Mouse (Mus musculus) CH12.LX (cell line): ENCODE measurements around the gene Cep112.

Experiments used
- CTCF ChIP-seq, 2 experiments: IDR thresholded peaks in 1 of 2; conservative IDR thresholded peaks in 1 of 2; 2 replicates each; pipeline ENCODE4 v1.5.1; 2011 to 2012; ENCODE audit warnings: low read depth in 2 of 2, low read length in 2 of 2, improper control_type of control experiment in 1 of 2, inconsistent platforms in 1 of 2, mild to moderate bottlenecking in 1 of 2, moderate library complexity in 1 of 2
- MAX ChIP-seq: IDR thresholded peaks from 2 replicates; pipeline ENCODE4 v1.6.1; 2011; ENCODE audit warnings: low read length, improper control_type of control experiment
- RAD21 ChIP-seq: IDR thresholded peaks from 2 replicates; pipeline ENCODE4 v1.6.1; 2011; ENCODE audit warnings: low read depth, mild to moderate bottlenecking, low read length, improper control_type of control experiment, moderate library complexity
- ZKSCAN1 ChIP-seq: IDR thresholded peaks from 2 replicates; pipeline ENCODE4 v1.6.1; 2012; ENCODE audit warnings: low read depth, inconsistent platforms, low read length, improper control_type of control experiment, borderline replicate concordance

DNA sequence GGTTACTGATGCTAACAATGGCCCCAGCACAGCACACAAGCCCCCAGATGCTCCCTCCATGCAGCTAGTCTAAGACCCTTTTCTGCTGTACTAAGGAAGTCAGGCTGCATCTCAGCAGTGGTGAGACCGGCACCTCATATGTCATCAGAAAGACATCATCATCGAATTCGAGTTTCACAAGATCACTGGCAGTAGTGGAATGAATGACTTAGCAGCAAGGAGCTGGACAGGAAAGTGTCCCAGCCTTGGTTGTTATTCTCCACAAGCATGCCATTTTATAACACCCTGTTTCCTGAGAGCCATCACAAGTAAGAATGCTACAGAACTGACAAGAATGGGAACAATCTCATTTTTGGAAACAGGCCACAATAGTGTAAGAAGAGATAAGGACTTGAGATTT lies 381.0 kb downstream of the Cep112 start:
- no peak for TF ChIP-seq CTCF (conservative IDR thresholded peaks at IDR 0.05 in 1 of 2, IDR thresholded peaks at IDR 0.05 in 1 of 2; ENCODE audit: low read depth in 2 of 2, low read length in 2 of 2)
- TF ChIP-seq MAX, result no peak
- TF ChIP-seq ZKSCAN1, result no peak
- no peak for TF ChIP-seq RAD21
